Mouse (Mus musculus) stomach, embryonic 16.5 days (tissue): ENCODE measurements around the gene Rpl9-ps1. TPM values are rescaled to one million over a fixed set of nuclear protein-coding genes. Genes with fewer than 3 reads are reported as not detected.

ENCODE experiments used
- polyA plus RNA-seq: library from polyadenylated mRNA; unstranded; fragments of >200 nt; fragmentation: Nextera tagmentation; extraction: Ambion mirVana; gene quantifications from 2 replicates; pipeline ENCODE4 v1.2.1, GENCODE M21; 2015

Rpl9-ps1 gene
- polyA plus RNA-seq, 1 experiment from 2014 or later = not detected

Other genes starting within 250 kb of the Rpl9-ps1 start
- gene Rasl10b, start 236.5 kb downstream of the Rpl9-ps1 start, polyA plus RNA-seq = 0.27 and 0.49 TPM in 2 replicates
- 0.14 TPM in 2 replicates for gene Gas2l2, start 216.2 kb downstream of the Rpl9-ps1 start, polyA plus RNA-seq
- 0.21 TPM in 1 of 2 replicates, not detected in the other for gene 1700020L24Rik, start 207.9 kb downstream of the Rpl9-ps1 start, polyA plus RNA-seq
- gene Mmp28, start 182.6 kb downstream of the Rpl9-ps1 start, polyA plus RNA-seq = 3.3 and 4.3 TPM in 2 replicates
- 9.7 TPM in 2 replicates for gene Taf15, start 172.5 kb downstream of the Rpl9-ps1 start, polyA plus RNA-seq
- gene Heatr9, start 123.4 kb downstream of the Rpl9-ps1 start, polyA plus RNA-seq = not detected in 2 replicates
- 1.00 and 1.0 TPM in 2 replicates for gene Ccl5, start 115.1 kb downstream of the Rpl9-ps1 start, polyA plus RNA-seq
- gene Ccl9, start 67.0 kb downstream of the Rpl9-ps1 start, polyA plus RNA-seq = 11.4 and 15.9 TPM in 2 replicates
- 9.8 and 15.6 TPM in 2 replicates for gene Ccl6, start 52.5 kb downstream of the Rpl9-ps1 start, polyA plus RNA-seq
- gene Ccl3, start 3.7 kb upstream of the Rpl9-ps1 start, polyA plus RNA-seq = 0.62 and 0.84 TPM in 2 replicates
- 1.1 TPM in 1 of 2 replicates, not detected in the other for gene Ccl4, start 17.0 kb upstream of the Rpl9-ps1 start, polyA plus RNA-seq
- 1.9 and 4.7 TPM in 2 replicates for gene Wfdc17, start 58.4 kb upstream of the Rpl9-ps1 start, polyA plus RNA-seq
- 0.66 TPM in 1 of 2 replicates, not detected in the other for gene Wfdc18, start 63.4 kb upstream of the Rpl9-ps1 start, polyA plus RNA-seq
- 5.6 and 11.0 TPM in 2 replicates for gene Wfdc21, start 101.3 kb upstream of the Rpl9-ps1 start, polyA plus RNA-seq
- gene Heatr6, start 108.1 kb upstream of the Rpl9-ps1 start, polyA plus RNA-seq = 18.5 and 19.6 TPM in 2 replicates
- gene Hnf1b, start 204.4 kb upstream of the Rpl9-ps1 start, polyA plus RNA-seq = 5.6 and 6.9 TPM in 2 replicates